In genomic region chr9:110879998-110880561, GRCm38 (mm10) we compare ENCODE assay signal across 8 mouse cellular contexts. TPM values are rescaled to one million over a fixed set of nuclear protein-coding genes. Genes with fewer than 3 reads are reported as not detected.
DNase-seq lines count a peak whose midpoint lies in the region; ATAC-seq and TF ChIP-seq lines count a peak whose summit lies in the region.

Tmie (minus strand) TSS chr9:110880113.

- no peak for ATAC-seq in hindbrain, embryonic 12.5 days (ENCODE audit: low FRiP score)
- peak; percentile 34; the same call in 1 of the 2 replicates for ATAC-seq in megakaryocyte, adult 5-6 weeks (ENCODE audit: poor library complexity, severe bottlenecking)

- no peak for TF ChIP-seq CTCF in left cerebral cortex, adult 2 months (IDR thresholded peaks at IDR 0.05)

- peak within 1 kb of the TSS; percentile 51 for H3K4me3 ChIP-seq in hindbrain, embryonic 12.5 days
- peak within 1 kb of the TSS; percentile 66 for H3K4me3 ChIP-seq in left cerebral cortex, adult 2 months

- H3K27me3 ChIP-seq in hindbrain, embryonic 12.5 days, result peaks cover 59% of the 10 kb centered on the region

- H3K4me2 ChIP-seq in hindbrain, embryonic 12.5 days (replicated peaks), result peak within 1 kb of the TSS; percentile 89

- H3K9me3 ChIP-seq in hindbrain, embryonic 12.5 days (replicated peaks), result no peaks in the 10 kb centered on the region

- peaks cover 22% of the 10 kb centered on the region for H3K4me1 ChIP-seq in hindbrain, embryonic 12.5 days

- no peak within 1 kb of the TSS for H3K27ac ChIP-seq in hindbrain, embryonic 12.5 days
- peak within 1 kb of the TSS; percentile 82 for H3K27ac ChIP-seq in left cerebral cortex, adult 2 months

- intact Hi-C loops in left cerebral cortex, adult 2 months (cut with DNase I), result loop anchor here (5.0 kb wide), 1 partner anchor 228 kb away; the partner anchor contains the start of gene Nbeal2

- WGBS in hindbrain, embryonic 12.5 days, result under 1% methylated on average over 56 of the region's 57 CpGs

- H3K36me3 ChIP-seq in hindbrain, embryonic 12.5 days, result no peaks in the 10 kb centered on the region

- peak; percentile 71 to 75 for DNase-seq in CD8-positive naive resting alpha-beta T cell, adult 2 months (ENCODE audit: low read depth in 2 of 2, low spot score in 2 of 2)
- peak; percentile 91 for DNase-seq in adrenal gland, adult 2 months
- peak; percentile 72 for DNase-seq in gastrocnemius, adult 18-20 months (ENCODE audit: low spot score)
- peak; percentile 53 to 57 for DNase-seq in left cerebral cortex, adult 2 months (ENCODE audit: extremely low spot score in 1 of 2, low spot score in 2 of 2)
- DNase-seq in right cerebral cortex, postnatal 10 days (ENCODE audit: low spot score in 2 of 2), result peak; percentile 57 to 59
- DNase-seq in c-Kit-positive CD71-positive TER-119-positive erythroid progenitor cells, embryonic 14.5 days (ENCODE audit: low spot score), result no peak

- H3K9ac ChIP-seq in hindbrain, embryonic 12.5 days, result peak within 1 kb of the TSS; percentile 56

RNA-seq across cellular contexts. Expression of gene Tmie, which starts in this region (rescaled TPM):
- 1 to 10 TPM; 2.0 to 3.9 TPM for total RNA-seq in adrenal gland, adult 2 months (2021)
- polyA plus RNA-seq in adrenal gland, adult 2 months (2012; rRNA removed), result 2.2 and 4.6 TPM in 2 replicates
- total RNA-seq in gastrocnemius, adult 18-20 months (2021), result 1 to 10 TPM in 1 of 2 experiments, under 1 TPM in 1; 0.91 to 1.0 TPM
- polyA plus RNA-seq in hindbrain, embryonic 12.5 days (2016; fragmentation: Nextera tagmentation; extraction: Ambion mirVana), result 1.1 and 1.2 TPM in 2 replicates
- 1 to 10 TPM; 3.0 to 3.4 TPM for total RNA-seq in left cerebral cortex, adult 2 months (2021)
- total RNA-seq in megakaryocyte, adult 5-6 weeks (2015), result 0.05 TPM in 1 of 2 replicates, not detected in the other
- total RNA-seq in megakaryocyte, adult 5-6 weeks (2017), result not detected in 2 replicates

Comparison
In these comparisons a context has a peak if more than half of its experiments do, and no peak if none do; other contexts are left out.
1. Peak in ATAC-seq in megakaryocyte, adult 5-6 weeks; RNA of the gene not detected or under 1 TPM.